Mouse (Mus musculus): Measurements from ENCODE around the gene Egln1. TPM values are rescaled to one million over a fixed set of nuclear protein-coding genes. Genes with fewer than 3 reads are reported as not detected.

Egln1 gene
- polyA plus RNA-seq, 1 experiment from 2014 or later = 10.9 TPM

DNA sequence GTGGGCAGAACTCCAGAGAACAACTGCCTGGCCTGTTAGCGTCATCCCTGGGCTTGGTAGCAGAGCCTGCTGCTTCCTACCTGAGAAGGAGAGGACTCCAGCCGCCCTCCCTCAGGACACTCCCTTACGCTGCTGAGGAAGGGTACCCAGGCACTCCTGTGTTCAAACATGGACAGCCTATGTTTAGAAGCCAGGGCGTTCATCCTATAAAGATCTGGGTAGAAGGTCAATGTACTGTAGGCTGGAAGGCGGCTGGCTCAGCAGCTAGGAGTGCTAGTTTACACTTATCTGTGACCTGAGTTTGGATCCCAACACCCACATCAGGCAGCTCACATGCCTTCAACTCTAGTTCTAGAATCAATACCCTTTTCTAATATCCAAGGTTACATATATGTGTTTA, 14.1 kb upstream of the Egln1 start:
- DNase-seq (ENCODE audit: low spot score) = no peak
- WGBS = 92% methylated on average over 5 of the region's 5 CpGs
- H3K27me3 ChIP-seq (replicated peaks; ENCODE audit: low read depth, poor library complexity, severe bottlenecking) = no peaks in the 10 kb centered on the region
- no peaks in the 10 kb centered on the region for H3K36me3 ChIP-seq (replicated peaks)
- no peak overlapping the region for H3K27ac ChIP-seq (replicated peaks)
- H3K9me3 ChIP-seq = no peaks in the 10 kb centered on the region
- H3K4me1 ChIP-seq = peaks cover 20% of the 10 kb centered on the region
- H3K4me3 ChIP-seq = no peak overlapping the region

DNA sequence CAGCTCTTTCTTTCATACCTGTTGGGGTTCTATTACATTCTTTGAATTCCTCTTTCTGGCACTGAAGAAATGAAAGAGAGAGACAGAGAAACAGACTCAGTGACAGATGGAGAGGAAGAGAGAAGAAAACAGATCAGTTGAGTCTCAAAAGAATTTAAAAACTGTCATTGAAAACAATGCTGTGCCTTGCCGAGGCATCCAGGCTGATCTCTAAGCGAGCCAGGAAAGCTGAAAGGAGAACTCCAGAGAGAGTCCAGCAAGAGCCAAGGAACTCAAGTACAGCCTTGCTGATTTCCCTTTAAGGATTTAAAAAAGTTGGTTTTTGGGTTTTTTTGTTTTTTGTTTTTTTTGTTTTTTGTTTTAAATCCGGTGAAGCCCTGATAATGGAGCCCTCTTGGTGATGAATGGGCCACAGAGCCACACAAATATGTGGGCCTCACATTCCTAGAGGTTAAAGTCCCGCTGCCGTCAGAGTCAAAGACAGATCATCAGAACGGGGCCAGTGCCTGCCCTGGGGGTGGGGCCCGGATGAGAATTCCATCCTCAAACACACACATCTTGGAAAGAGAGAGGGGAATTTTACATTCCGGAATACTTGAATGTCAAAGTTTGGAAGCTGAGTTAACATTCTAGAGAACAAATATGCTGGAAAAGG, 11.2 kb upstream of the Egln1 start:
- Histone ChIP-seq H3K4me3 (no peak overlapping the region), H3K27ac (replicated peaks) (peak overlapping the region; percentile 69), H3K27me3 (replicated peaks; ENCODE audit: low read depth, poor library complexity, severe bottlenecking) (no peaks in the 10 kb centered on the region), H3K4me1 (peaks cover 20% of the 10 kb centered on the region), H3K9me3 (no peaks in the 10 kb centered on the region), H3K36me3 (replicated peaks) (no peaks in the 10 kb centered on the region)
- peak; percentile 28 for DNase-seq (ENCODE audit: low spot score)
- 31% methylated on average over 8 of the region's 8 CpGs for WGBS

DNA sequence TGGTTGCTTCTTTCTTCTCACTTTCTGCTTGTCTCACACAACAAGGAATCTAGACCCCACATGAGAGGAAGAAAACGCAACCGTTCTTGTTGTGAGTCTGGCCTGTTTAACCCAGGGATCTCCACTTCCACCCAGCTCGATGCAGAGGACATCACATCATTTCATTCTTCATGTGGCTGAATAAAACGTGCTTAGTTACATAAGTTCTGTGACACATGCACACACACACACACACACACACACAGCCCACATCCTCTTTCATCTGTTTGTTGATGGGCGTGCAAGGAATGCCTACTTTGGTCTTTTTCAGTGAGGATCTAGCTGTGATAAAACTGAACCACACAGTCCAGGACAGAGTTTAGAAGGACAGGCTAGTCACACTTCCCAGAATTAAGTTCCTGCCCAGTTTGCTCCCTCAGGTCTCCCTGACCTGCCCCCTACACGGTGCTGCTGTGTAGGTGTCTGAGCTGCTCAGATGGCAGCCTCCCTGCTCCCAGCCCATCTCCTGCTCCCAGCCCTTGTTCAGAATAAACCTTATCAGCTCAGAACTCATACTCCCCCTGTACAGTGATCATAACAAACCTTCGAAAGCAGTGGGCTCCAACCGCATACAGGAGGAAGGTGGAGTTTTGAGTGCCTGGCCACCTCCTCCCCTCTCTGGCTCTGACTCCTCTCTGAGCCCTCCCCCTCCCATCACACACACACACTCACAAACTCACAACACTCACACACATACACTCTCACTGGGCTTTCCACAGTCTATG, 10.5 kb upstream of the Egln1 start:
- peak overlapping the region; percentile 69 for H3K27ac ChIP-seq (replicated peaks)
- no peaks in the 10 kb centered on the region for H3K27me3 ChIP-seq (replicated peaks; ENCODE audit: low read depth, poor library complexity, severe bottlenecking)
- no peak overlapping the region for H3K4me3 ChIP-seq
- 66% methylated on average over 8 of the region's 8 CpGs for WGBS
- no peak for DNase-seq (ENCODE audit: low spot score)
- H3K36me3 ChIP-seq (replicated peaks) = no peaks in the 10 kb centered on the region
- peaks cover 20% of the 10 kb centered on the region for H3K4me1 ChIP-seq
- H3K9me3 ChIP-seq = no peaks in the 10 kb centered on the region

DNA sequence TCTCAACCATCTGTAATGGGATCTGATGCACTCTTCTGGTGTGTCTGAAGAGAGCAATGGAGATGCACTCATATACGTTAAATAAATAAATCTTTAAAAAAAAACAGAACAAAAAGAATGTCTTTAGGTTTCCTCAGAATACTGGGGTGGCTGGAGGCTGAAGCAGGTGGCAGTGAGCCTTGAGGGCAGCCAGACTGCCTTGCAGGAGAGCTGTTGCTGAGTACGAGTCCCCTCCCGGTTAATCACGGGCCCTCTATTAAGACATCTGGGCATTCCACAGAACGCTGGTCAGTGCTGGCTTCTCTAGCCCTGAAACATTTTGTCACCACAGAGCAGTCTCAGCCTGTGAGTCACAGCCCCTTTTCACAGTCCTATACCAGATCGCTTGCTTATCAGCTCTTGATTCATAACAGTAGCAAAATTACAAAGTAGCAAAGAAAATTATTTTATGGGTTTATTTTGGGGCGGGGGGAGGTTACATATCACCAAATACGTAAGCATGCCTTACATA, 5.5 kb upstream of the Egln1 start:
- no peak for DNase-seq (ENCODE audit: low spot score)
- Histone ChIP-seq H3K4me1 (peaks cover 21% of the 10 kb centered on the region), H3K36me3 (replicated peaks) (no peaks in the 10 kb centered on the region), H3K27me3 (replicated peaks; ENCODE audit: low read depth, poor library complexity, severe bottlenecking) (no peaks in the 10 kb centered on the region), H3K27ac (replicated peaks) (no peak overlapping the region), H3K4me3 (no peak overlapping the region), H3K9me3 (no peaks in the 10 kb centered on the region)
- WGBS = 78% methylated on average over 8 of the region's 8 CpGs

DNA sequence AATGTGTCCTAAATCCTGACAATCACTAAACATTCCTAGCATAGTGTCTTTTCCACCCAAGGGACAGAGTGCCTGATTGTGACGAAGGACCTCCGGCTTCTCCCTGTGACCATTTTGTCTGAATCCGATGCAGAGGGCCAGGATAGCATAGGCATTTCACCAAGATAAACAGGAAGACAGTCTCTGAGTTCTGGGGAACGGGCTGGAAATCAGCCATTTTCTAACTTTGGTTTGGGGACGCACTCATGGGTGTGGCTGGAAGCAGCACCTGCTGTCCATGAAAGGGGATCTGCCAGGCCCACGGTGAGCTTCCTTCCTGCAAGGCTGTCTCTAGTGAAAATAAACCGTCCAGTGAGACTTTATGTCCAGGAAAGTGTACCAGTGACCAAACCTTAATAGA, 4.1 kb upstream of the Egln1 start:
- Histone ChIP-seq H3K36me3 (replicated peaks) (no peaks in the 10 kb centered on the region), H3K27ac (replicated peaks) (no peak overlapping the region), H3K4me1 (peaks cover 15% of the 10 kb centered on the region), H3K9me3 (no peaks in the 10 kb centered on the region), H3K27me3 (replicated peaks; ENCODE audit: low read depth, poor library complexity, severe bottlenecking) (no peaks in the 10 kb centered on the region), H3K4me3 (no peak overlapping the region)
- DNase-seq (ENCODE audit: low spot score) = no peak
- 89% methylated on average over 7 of the region's 7 CpGs for WGBS

DNA sequence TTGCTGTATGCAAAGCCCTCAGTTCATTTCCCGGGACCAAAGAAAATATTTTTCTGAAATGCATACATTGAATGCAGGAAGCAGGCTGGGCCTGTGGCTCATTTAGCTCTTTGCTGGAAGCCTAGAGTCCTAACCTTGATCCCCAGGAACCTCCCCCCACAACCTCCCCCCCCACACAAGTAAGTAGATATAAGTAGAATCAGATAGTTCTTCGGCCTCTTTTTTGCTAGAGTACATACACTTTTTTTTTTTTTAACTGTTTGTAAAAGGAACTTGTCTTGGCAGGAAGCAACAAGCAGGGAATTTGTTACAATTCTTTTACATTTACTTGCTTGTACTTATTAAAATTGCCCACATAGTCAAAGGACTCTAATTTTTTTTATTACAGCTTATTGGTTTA, 1.7 kb upstream of the Egln1 start:
- H3K27ac ChIP-seq (replicated peaks) = 0 out of 2 replicates have a peak overlapping the region, but pooled peaks have one; percentile 97
- 76% methylated on average over 2 of the region's 2 CpGs for WGBS
- DNase-seq (ENCODE audit: low spot score) = no peak
- H3K9me3 ChIP-seq = no peaks in the 10 kb centered on the region
- H3K36me3 ChIP-seq (replicated peaks) = no peaks in the 10 kb centered on the region
- no peaks in the 10 kb centered on the region for H3K27me3 ChIP-seq (replicated peaks; ENCODE audit: low read depth, poor library complexity, severe bottlenecking)
- peak overlapping the region; percentile 88 for H3K4me3 ChIP-seq
- H3K4me1 ChIP-seq = peaks cover 33% of the 10 kb centered on the region

DNA sequence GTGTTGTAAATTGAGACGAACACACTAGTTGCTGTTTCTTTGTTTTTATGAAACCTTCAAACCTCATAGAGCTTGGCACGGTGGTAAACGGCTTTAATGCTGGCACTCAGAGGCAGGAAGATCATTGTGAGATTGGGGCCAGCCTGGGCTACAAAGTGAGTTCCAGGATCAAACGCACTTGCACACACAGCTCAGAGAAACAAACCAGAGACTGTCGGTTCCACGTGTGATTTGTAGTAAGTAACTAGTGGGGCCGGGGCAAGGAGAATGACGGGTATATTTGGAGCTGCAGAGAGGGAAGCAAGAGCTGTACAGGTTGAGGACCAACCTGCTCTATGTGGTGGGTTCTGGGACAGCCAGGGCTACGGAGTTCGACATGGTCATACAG, 939 bp upstream of the Egln1 start:
- Histone ChIP-seq H3K27ac (replicated peaks) (peak overlapping the region; percentile 97), H3K27me3 (replicated peaks; ENCODE audit: low read depth, poor library complexity, severe bottlenecking) (no peaks in the 10 kb centered on the region), H3K9me3 (no peaks in the 10 kb centered on the region), H3K36me3 (replicated peaks) (no peaks in the 10 kb centered on the region; the same call in 1 of the 2 replicates), H3K4me3 (peak overlapping the region; percentile 88), H3K4me1 (peaks cover 40% of the 10 kb centered on the region)
- DNase-seq (ENCODE audit: low spot score) = peak; percentile 34
- 49% methylated on average over 10 of the region's 10 CpGs for WGBS

DNA sequence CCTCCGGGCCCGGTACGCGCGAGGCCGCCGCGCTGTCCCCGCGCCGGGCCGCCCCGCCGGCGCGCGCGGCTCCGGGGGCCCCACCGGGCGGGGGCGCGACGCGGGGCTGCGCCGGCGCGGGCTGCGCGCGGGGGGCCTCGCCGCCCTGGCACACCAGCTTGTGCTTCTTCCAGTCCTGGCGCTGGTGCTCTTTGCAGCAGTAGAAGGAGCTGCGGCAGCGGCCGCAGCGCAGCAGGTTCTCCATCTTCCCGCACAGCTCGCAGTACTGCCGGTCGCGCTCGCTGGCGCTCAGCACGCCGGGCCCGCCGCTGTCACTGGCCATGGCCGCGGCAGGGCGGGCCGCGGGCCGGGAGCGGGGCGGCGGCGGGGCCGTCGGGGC, 402 bp downstream of the Egln1 start:
- peak; percentile 53 for DNase-seq (ENCODE audit: low spot score)
- H3K27me3 ChIP-seq (replicated peaks; ENCODE audit: low read depth, poor library complexity, severe bottlenecking) = no peaks in the 10 kb centered on the region
- H3K4me3 ChIP-seq = peak overlapping the region; percentile 88
- peak overlapping the region; percentile 97 for H3K27ac ChIP-seq (replicated peaks)
- H3K9me3 ChIP-seq = no peaks in the 10 kb centered on the region
- H3K4me1 ChIP-seq = peaks cover 48% of the 10 kb centered on the region
- peaks cover 10% of the 10 kb centered on the region for H3K36me3 ChIP-seq (replicated peaks)
- 3% methylated on average over 62 of the region's 62 CpGs for WGBS

DNA sequence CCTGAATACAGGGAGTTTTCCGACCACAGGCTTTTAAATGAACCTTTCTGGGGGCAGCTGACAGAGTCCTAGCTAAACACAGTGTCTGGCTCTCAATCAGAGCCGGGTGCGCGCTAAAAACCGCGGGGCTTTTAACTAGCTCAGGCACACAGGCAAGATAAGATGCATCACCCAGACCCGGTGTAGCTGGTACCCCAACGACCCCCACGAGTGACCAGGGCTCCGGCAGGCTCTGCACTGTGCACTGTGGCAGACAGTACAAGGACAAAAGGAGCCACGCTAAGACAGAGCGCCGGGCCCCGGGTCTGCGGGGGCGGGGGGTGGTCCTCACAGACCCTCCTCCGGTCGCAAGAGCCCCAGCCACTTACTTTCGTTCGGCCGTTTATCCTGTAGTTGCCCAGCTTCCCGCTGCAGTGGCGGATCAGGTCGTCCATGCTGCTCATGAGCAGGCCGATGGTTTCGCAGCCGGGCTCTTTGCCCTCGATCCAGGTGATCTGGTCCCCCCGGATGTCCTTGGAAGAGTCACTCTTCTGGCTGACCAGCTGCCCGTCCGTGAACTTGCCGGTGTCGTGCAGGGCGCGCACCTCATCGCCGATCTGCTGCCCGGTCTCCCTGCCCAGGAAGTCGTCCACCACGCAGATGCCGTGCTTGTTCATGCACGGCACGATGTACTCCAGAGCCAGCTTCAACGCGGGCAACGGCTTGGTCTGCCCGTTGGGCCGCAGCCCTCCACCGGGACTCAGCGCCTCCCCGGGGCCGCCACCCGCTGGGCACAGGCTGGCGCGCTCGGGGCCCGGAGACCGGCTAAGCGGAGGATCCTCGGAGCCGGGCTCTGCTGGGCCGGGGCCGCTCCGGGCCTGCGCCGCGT, 1.0 kb downstream of the Egln1 start:
- under 1% methylated on average over 67 of the region's 67 CpGs for WGBS
- DNase-seq (ENCODE audit: low spot score) = peak; percentile 73
- Histone ChIP-seq H3K4me1 (peaks cover 48% of the 10 kb centered on the region), H3K36me3 (replicated peaks) (peaks cover 16% of the 10 kb centered on the region), H3K9me3 (no peaks in the 10 kb centered on the region), H3K4me3 (peak overlapping the region; percentile 88), H3K27me3 (replicated peaks; ENCODE audit: low read depth, poor library complexity, severe bottlenecking) (no peaks in the 10 kb centered on the region), H3K27ac (replicated peaks) (peak overlapping the region; percentile 97)

DNA sequence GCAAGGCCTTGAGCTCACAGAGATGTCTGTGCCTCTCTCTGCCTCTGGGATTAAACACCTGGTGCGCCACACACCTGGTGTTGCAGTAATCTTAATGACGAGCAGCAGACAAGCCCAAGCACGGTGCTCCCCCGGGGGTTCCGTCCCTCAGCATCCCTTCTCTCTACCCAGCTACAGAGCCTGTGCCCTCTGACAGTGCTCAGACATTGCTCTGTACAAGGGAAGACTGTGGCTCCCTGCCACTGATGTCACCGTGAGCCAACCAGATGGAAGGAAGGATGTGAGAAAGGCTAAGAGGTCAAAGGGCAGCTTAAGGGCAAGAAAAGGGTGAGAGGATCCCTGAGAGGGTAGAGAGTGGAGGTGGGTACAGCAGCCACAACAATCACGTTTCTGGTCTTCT, 4.7 kb downstream of the Egln1 start:
- WGBS = 54% methylated on average over 7 of the region's 7 CpGs
- peaks cover 49% of the 10 kb centered on the region for H3K36me3 ChIP-seq (replicated peaks)
- no peaks in the 10 kb centered on the region for H3K9me3 ChIP-seq
- no peak overlapping the region for H3K4me3 ChIP-seq
- H3K4me1 ChIP-seq = peaks cover 33% of the 10 kb centered on the region
- H3K27ac ChIP-seq (replicated peaks) = no peak overlapping the region
- DNase-seq (ENCODE audit: low spot score) = no peak
- no peaks in the 10 kb centered on the region for H3K27me3 ChIP-seq (replicated peaks; ENCODE audit: low read depth, poor library complexity, severe bottlenecking)

DNA sequence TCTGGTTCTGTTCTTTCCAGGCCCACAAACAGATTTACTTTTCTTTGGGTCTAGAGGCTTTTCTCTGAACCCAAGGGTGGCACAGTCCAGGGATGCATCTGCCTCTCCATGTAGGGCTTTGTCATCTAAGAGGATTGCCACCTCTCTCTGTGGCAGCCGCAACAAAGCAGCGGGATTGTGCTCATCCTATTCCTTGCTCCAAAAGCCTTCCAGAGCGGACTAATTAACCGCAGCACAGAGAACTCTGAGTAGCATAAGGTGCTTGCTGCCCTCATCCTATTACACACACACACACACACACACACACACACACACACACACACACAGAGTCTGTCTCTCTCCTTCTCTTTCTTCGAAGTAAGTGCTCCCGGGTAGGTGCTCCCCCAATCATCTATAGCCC, 5.3 kb downstream of the Egln1 start:
- peaks cover 55% of the 10 kb centered on the region for H3K36me3 ChIP-seq (replicated peaks)
- no peaks in the 10 kb centered on the region for H3K27me3 ChIP-seq (replicated peaks; ENCODE audit: low read depth, poor library complexity, severe bottlenecking)

DNA sequence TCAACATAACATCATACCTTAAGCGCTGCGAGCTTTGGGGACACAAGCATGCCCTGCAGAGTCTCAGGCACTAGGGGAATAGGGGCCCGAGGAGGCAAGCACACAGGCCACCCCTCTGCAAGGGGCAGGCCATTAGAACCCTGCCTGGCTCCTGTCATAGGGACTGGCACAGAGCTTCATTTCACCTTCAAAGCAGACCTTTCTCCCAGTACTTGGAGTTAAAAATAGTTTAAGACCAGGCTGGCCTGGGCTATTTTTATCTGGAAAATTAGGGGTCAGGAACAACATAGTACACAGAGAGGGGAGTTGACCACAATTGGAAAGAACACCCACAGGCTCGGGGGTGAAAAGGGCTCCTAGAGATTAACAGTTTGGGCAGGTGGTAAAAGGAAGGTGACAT, 11.8 kb downstream of the Egln1 start:
- peaks cover 66% of the 10 kb centered on the region for H3K36me3 ChIP-seq (replicated peaks)
- WGBS = 92% methylated on average over 4 of the region's 4 CpGs
- no peaks in the 10 kb centered on the region for H3K27me3 ChIP-seq (replicated peaks; ENCODE audit: low read depth, poor library complexity, severe bottlenecking)
- no peak for DNase-seq (ENCODE audit: low spot score)
- H3K9me3 ChIP-seq = no peaks in the 10 kb centered on the region
- no peak overlapping the region for H3K27ac ChIP-seq (replicated peaks)
- H3K4me3 ChIP-seq = no peak overlapping the region
- H3K4me1 ChIP-seq = no peaks in the 10 kb centered on the region

More for the DNA sequence above, 5.3 kb downstream of the Egln1 start:
- peaks cover 33% of the 10 kb centered on the region for H3K4me1 ChIP-seq
- H3K27ac ChIP-seq (replicated peaks) = no peak overlapping the region
- 94% methylated on average over 6 of the region's 6 CpGs for WGBS
- H3K4me3 ChIP-seq = no peak overlapping the region
- no peaks in the 10 kb centered on the region for H3K9me3 ChIP-seq
- DNase-seq (ENCODE audit: low spot score) = no peak

Data from embryonic facial prominence, embryonic 10.5 days (tissue).